Mouse (Mus musculus) embryonic facial prominence, embryonic 12.5 days (tissue): Measurements from ENCODE around the gene Eif2b3. TPM values are rescaled to one million over a fixed set of nuclear protein-coding genes. Genes with fewer than 3 reads are reported as not detected.

Experiments used
- ATAC-seq: fragments of 200-750 bp; cut with Nextera tagmentation; 2 replicates; pipeline ENCODE4 v1.8.0; 2017; ENCODE audit not compliant: insufficient number of reproducible peaks, insufficient read depth, low FRiP score, low TSS enrichment
- H3K27ac ChIP-seq: fragments of 300-500 bp; sonication (generic); 2 replicates; pipeline ENCODE4 v1.5.1; 2016; ENCODE audit warnings: mild to moderate bottlenecking
- H3K27me3 ChIP-seq: fragments of 300-500 bp; sonication (generic); 2 replicates; pipeline ENCODE4 v1.6.1; 2016; ENCODE audit warnings: mild to moderate bottlenecking, moderate library complexity
- H3K36me3 ChIP-seq: fragments of 300-500 bp; sonication (generic); 2 replicates; pipeline ENCODE4 v1.6.1; 2016; ENCODE audit warnings: mild to moderate bottlenecking
- H3K4me1 ChIP-seq: fragments of 300-500 bp; sonication (generic); 2 replicates; pipeline ENCODE4 v1.6.1; 2016
- H3K4me2 ChIP-seq: fragments of 300-500 bp; sonication (generic); replicated peaks from 2 replicates; pipeline ENCODE4 v1.6.1; 2016; ENCODE audit warnings: mild to moderate bottlenecking, moderate library complexity
- H3K4me3 ChIP-seq: fragments of 300-500 bp; sonication (generic); 2 replicates; pipeline ENCODE4 v1.5.1; 2016; ENCODE audit warnings: mild to moderate bottlenecking
- H3K9ac ChIP-seq: fragments of 300-500 bp; sonication (generic); 2 replicates; pipeline ENCODE4 v1.6.1; 2016; ENCODE audit warnings: mild to moderate bottlenecking, moderate library complexity
- H3K9me3 ChIP-seq: fragments of 300-500 bp; sonication (generic); 2 replicates; pipeline ENCODE4 v1.6.1; 2016; ENCODE audit warnings: mild to moderate bottlenecking, moderate library complexity
- WGBS: fragments of 180-500 bp; shearing (Covaris S2); methylation state at CpG from one replicate; pipeline ENCODE4 v1.1.7; 2016; 5-methylcytosine and 5-hydroxymethylcytosine counted together
- polyA plus RNA-seq: library from polyadenylated mRNA; unstranded; fragments of >200 nt; fragmentation: Nextera tagmentation; extraction: Ambion mirVana; gene quantifications from 2 replicates; pipeline ENCODE4 v1.2.1, GENCODE M21; 2016

Eif2b3 gene
- polyA plus RNA-seq, 1 experiment from 2014 or later: 43.8 TPM

DNA sequence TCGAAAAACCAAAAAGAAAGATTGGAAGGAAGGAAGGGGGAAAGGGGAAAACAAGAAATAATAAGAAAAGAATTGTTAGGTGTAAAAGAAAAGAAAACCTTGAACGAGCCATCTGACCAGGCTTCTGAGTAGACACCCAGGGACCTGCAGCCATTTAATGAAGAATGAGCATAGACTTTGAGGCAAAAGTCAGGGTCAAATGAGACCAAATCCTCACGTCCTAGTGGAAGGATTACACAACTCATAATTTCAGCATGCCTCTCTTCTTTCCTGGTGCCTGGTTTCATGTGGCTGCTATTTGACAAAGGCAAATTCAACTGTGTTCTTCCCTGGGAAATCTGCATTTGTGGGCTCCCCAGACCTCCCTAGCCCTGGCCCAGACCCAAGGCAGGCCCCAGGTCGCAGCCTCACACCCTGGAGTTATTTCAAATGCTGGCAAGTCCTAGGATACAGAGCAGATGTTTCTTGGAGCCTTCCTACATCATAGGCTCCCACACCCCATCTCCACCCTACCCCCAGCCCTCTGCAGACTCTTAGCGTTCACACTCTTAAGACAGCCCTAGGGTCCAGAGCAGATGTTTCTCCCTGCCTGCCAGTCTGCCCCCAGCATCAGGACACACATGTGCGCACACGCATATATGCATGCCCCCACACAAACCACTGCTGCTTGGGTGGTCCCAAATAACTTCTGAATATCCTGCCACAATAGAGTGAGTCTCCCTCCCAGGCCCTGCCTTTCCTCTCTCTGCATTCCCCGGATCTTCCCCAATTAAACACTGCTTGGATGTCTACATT, 79.0 kb downstream of the Eif2b3 start:
- Histone ChIP-seq H3K27me3 (no peaks in the 10 kb centered on the region), H3K4me1 (peaks cover 28% of the 10 kb centered on the region), H3K4me3 (peak overlapping the region; percentile 65; the same call in 1 of the 2 replicates), H3K4me2 (peak overlapping the region; percentile 96), H3K27ac (peak overlapping the region; percentile 75), H3K36me3 (no peaks in the 10 kb centered on the region), H3K9me3 (no peaks in the 10 kb centered on the region), H3K9ac (0 out of 2 replicates have a peak overlapping the region, but pooled peaks have one; percentile 15)
- ATAC-seq: 0 out of 2 replicates have a peak, but pooled peaks have one; percentile 53
- 47% methylated on average over 8 of the region's 8 CpGs for WGBS

DNA sequence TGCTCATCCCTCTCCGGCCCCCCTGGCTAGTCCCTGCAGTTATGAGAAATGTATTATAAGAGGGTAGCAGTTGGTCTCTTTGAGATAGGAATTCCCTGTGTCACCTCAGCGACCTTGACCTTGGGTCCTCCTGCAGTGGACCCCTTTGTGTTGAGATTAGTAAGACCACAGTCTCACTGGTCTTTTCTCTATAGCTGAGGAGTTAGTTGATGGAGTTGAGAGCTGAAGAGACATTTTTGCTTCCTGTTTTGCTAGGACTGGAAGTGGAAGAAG, 79.5 kb downstream of the Eif2b3 start:
- no peak overlapping the region for H3K9ac ChIP-seq
- no peak for ATAC-seq
- H3K4me3 ChIP-seq: peak overlapping the region; percentile 7; the same call in 1 of the 2 replicates
- H3K4me1 ChIP-seq: peaks cover 28% of the 10 kb centered on the region
- no peaks in the 10 kb centered on the region for H3K36me3 ChIP-seq
- peak overlapping the region; percentile 96; the same call in 1 of the 2 replicates for H3K4me2 ChIP-seq
- H3K9me3 ChIP-seq: no peaks in the 10 kb centered on the region
- WGBS: 67% methylated on average over 2 of the region's 2 CpGs
- H3K27me3 ChIP-seq: no peaks in the 10 kb centered on the region
- peak overlapping the region; percentile 75 for H3K27ac ChIP-seq

DNA sequence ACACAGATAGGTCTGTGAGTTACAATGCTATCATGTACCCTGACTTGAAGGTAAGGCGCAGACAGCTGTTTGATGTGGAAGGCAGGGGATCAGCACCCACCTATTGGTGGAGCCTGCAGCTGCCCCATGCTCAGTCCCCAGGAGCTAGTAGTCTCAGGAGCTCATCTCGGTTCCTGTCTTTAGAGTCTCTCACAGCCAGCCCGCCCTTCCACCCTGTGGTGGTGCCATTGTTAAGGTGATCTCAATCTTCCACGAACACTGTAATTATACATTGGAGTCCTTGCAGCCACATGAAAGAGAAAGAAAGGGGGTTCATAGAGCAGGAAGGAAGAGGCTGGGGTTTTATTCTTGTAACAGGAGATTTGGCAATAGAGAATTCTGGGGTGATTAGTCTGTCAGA, 80.8 kb downstream of the Eif2b3 start:
- Histone ChIP-seq H3K27me3 (no peaks in the 10 kb centered on the region), H3K4me1 (peaks cover 28% of the 10 kb centered on the region)
- 60% methylated on average over 4 of the region's 4 CpGs for WGBS

DNA sequence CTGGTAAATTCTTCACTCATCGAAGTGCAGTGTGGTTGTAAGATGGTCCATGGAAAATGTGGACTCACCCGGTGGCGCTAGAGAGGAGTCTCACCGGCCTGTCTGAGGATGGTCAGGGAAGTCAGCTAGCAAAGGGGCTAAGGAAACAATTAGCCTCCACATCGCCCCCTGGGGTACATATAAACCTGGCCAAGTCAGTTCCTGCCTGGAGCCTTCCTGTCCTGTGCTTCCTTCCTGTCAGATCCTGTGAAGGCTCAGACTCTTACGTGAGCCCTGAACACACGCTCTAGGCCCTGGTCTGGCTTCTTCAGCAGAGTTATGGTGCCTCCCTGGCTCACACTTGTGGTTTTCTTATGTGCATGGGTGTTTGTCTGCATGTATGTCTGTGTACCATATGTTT, 82.0 kb downstream of the Eif2b3 start:
- Histone ChIP-seq H3K4me1 (peaks cover 23% of the 10 kb centered on the region), H3K36me3 (0 out of 2 replicates have a peak, but pooled peaks cover 12% of the 10 kb centered on the region), H3K4me3 (no peak overlapping the region), H3K27ac (no peak overlapping the region), H3K4me2 (no peak overlapping the region), H3K27me3 (no peaks in the 10 kb centered on the region), H3K9ac (no peak overlapping the region), H3K9me3 (no peaks in the 10 kb centered on the region)
- no peak for ATAC-seq
- 40% methylated on average over 7 of the region's 7 CpGs for WGBS

More for the DNA sequence above, 80.8 kb downstream of the Eif2b3 start:
- Histone ChIP-seq H3K36me3 (0 out of 2 replicates have a peak, but pooled peaks cover 4% of the 10 kb centered on the region), H3K9ac (no peak overlapping the region), H3K4me2 (no peak overlapping the region), H3K27ac (no peak overlapping the region), H3K4me3 (no peak overlapping the region), H3K9me3 (no peaks in the 10 kb centered on the region)
- ATAC-seq: no peak

DNA sequence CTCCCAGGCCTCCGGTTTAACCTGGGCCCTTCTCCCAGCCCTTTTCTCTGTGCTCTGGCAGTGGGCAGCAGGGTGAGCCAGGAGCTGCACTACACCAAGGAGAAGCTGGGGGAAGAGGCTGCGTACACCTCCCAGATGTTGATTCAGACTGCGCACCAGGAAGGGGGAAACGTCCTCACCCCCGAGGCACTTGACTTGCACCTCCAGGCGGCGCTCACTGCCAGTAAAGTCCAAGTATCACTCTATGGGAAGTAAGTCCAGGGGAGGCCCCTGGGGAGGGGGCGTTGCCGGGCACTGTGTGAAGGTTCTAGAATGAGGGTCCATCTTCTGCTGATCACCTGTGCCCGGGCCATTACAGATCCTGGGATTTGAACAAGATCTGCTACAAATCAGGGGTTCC, 85.5 kb downstream of the Eif2b3 start:
- Histone ChIP-seq H3K27me3 (no peaks in the 10 kb centered on the region), H3K9ac (no peak overlapping the region), H3K4me3 (no peak overlapping the region), H3K27ac (no peak overlapping the region), H3K36me3 (peaks cover 30% of the 10 kb centered on the region), H3K9me3 (no peaks in the 10 kb centered on the region), H3K4me1 (no peaks in the 10 kb centered on the region; the same call in 1 of the 2 replicates), H3K4me2 (no peak overlapping the region)
- whole genome bisulfite sequencing: 76% methylated on average over 10 of the region's 10 CpGs
- ATAC-seq: no peak

DNA sequence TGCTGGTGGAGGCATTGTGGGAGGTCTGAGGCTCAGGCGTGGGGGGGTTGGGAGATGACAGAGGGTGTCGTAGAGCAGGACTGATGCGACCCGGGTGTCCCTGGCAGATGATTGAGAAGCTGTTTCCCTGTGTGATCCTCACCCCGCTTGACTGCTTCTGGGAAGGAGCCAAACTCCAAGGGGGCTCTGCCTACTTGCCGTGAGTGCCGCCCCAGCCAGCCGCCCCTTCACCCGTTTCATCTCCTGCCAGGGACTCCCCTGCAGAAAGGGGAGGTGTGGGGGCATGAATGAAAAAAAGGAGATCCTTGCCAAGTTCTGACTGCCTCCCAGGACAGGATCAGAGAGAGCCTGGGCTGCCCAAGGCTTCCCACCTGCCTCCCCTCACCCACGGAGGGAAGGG, 85.9 kb downstream of the Eif2b3 start:
- no peaks in the 10 kb centered on the region; the same call in 1 of the 2 replicates for H3K4me1 ChIP-seq
- ATAC-seq: no peak
- H3K4me2 ChIP-seq: no peak overlapping the region
- H3K27me3 ChIP-seq: no peaks in the 10 kb centered on the region
- H3K9ac ChIP-seq: no peak overlapping the region; the same call in 1 of the 2 replicates
- no peaks in the 10 kb centered on the region for H3K9me3 ChIP-seq
- no peak overlapping the region for H3K4me3 ChIP-seq
- no peak overlapping the region for H3K27ac ChIP-seq
- WGBS: 72% methylated on average over 10 of the region's 10 CpGs
- H3K36me3 ChIP-seq: peaks cover 34% of the 10 kb centered on the region

DNA sequence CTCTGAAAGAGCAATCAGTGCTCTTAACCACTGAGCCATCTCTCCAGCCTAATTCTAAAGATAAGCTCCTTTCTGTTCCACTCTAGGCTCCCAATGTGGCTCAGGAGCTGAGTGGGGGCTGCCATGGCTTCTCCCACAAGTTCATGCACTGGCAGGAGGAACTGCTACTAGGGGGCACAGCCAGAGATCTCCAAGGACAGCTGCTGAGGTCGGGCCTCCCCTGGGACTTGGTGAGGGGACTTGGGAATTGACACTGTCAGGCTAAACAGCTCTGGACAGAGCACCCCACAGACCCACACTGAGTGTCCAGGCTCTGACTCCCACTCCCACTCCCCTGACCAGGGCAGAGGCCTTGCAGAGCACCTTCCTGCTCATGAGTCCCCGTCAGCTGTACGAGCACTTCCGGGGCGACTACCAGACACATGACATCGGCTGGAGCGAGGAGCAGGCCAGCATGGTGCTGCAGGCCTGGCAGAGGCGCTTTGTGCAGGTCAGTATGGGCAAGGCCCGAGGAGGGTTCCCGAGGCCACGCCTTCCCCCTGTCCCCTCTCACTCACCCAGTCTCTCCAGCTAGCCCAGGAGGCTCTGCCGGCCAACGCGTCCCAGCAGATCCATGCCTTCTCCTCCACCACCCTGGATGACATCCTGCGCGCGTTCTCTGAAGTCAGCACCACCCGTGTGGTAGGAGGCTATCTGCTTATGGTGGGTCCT, 88.8 kb downstream of the Eif2b3 start:
- Histone ChIP-seq H3K9me3 (no peaks in the 10 kb centered on the region), H3K27me3 (no peaks in the 10 kb centered on the region), H3K36me3 (peaks cover 51% of the 10 kb centered on the region), H3K4me2 (no peak overlapping the region), H3K9ac (no peak overlapping the region), H3K4me3 (no peak overlapping the region), H3K4me1 (no peaks in the 10 kb centered on the region; the same call in 1 of the 2 replicates), H3K27ac (no peak overlapping the region)
- 88% methylated on average over 18 of the region's 18 CpGs for whole genome bisulfite sequencing
- no peak for ATAC-seq

DNA sequence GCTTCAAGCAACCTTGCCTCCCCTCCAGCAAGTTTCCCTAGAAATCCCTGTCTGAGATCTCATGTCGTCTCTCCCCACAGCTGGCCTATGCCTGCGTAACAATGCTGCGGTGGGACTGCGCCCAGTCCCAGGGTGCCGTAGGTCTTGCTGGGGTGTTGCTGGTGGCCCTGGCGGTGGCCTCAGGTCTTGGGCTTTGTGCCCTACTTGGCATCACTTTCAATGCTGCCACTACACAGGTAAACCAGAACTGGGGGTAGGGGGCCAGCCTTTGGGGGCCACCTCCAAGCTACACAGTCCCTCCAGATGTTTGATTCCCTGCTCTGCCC, 89.3 kb downstream of the Eif2b3 start:
- no peak overlapping the region for H3K4me3 ChIP-seq
- no peak overlapping the region for H3K9ac ChIP-seq
- ATAC-seq: no peak
- no peak overlapping the region for H3K4me2 ChIP-seq
- WGBS: 98% methylated on average over 6 of the region's 6 CpGs
- H3K27ac ChIP-seq: no peak overlapping the region
- no peaks in the 10 kb centered on the region for H3K27me3 ChIP-seq
- H3K4me1 ChIP-seq: no peaks in the 10 kb centered on the region; the same call in 1 of the 2 replicates
- peaks cover 53% of the 10 kb centered on the region for H3K36me3 ChIP-seq
- no peaks in the 10 kb centered on the region for H3K9me3 ChIP-seq

DNA sequence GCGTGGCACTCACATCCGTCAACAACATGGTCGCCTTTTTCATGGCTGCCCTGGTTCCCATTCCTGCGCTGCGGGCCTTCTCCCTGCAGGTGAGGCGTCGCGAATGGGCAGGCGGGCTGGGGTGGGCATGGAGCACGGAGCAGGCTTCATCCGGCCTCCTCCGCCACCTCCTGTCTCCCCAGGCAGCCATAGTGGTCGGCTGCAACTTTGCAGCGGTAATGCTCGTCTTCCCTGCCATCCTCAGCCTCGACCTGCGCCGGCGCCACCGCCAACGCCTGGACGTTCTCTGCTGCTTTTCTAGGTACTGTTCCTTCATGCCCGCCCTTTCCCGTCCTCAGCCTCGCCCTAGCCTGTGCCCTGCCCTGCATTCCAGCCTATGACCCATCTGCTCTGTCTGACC, 90.1 kb downstream of the Eif2b3 start:
- ATAC-seq: no peak
- Histone ChIP-seq H3K27me3 (no peaks in the 10 kb centered on the region), H3K4me3 (no peak overlapping the region), H3K4me2 (no peak overlapping the region), H3K27ac (no peak overlapping the region), H3K9me3 (no peaks in the 10 kb centered on the region), H3K36me3 (peaks cover 60% of the 10 kb centered on the region), H3K9ac (no peak overlapping the region), H3K4me1 (no peaks in the 10 kb centered on the region; the same call in 1 of the 2 replicates)
- WGBS: 89% methylated on average over 25 of the region's 25 CpGs

DNA sequence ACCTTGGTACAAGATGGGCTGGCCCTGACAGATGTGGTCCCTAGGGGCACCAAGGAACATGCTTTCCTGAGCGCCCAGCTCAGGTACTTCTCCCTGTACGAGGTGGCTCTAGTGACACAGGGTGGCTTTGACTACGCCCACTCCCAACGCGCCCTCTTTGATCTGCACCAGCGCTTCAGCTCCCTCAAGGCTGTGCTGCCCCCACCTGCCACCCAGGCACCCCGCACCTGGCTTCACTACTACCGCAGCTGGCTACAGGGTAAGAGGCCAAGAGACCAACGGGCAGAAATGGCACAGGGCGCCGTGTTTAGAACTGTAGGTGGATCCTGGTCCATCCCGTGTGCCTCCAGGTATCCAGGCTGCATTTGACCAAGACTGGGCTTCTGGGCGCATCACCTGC, 91.0 kb downstream of the Eif2b3 start:
- H3K4me1 ChIP-seq: no peaks in the 10 kb centered on the region
- peaks cover 62% of the 10 kb centered on the region for H3K36me3 ChIP-seq
- H3K4me2 ChIP-seq: no peak overlapping the region
- no peak overlapping the region for H3K27ac ChIP-seq
- H3K27me3 ChIP-seq: no peaks in the 10 kb centered on the region
- no peaks in the 10 kb centered on the region for H3K9me3 ChIP-seq
- 91% methylated on average over 13 of the region's 13 CpGs for WGBS
- no peak overlapping the region for H3K9ac ChIP-seq
- H3K4me3 ChIP-seq: no peak overlapping the region
- no peak for ATAC-seq

DNA sequence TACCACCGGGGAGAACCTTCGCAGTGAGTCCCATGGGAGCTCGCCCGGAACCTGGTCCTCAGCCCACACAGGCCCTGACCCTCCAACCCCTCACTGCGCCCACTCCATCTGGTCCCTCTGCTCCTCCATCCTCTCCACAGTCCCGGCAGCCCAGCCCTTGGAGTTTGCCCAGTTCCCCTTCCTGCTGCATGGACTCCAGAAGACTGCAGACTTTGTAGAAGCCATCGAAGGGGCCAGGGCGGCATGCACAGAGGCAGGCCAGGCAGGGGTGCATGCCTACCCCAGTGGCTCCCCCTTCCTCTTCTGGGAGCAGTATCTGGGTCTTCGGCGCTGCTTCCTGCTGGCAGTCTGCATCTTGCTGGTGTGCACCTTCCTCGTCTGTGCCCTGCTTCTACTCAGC, 91.8 kb downstream of the Eif2b3 start:
- H3K4me3 ChIP-seq: no peak overlapping the region
- H3K4me2 ChIP-seq: no peak overlapping the region
- no peak overlapping the region for H3K27ac ChIP-seq
- WGBS: 91% methylated on average over 11 of the region's 11 CpGs
- H3K4me1 ChIP-seq: no peaks in the 10 kb centered on the region
- H3K9me3 ChIP-seq: no peaks in the 10 kb centered on the region
- H3K9ac ChIP-seq: no peak overlapping the region
- no peak for ATAC-seq
- no peaks in the 10 kb centered on the region for H3K27me3 ChIP-seq
- peaks cover 55% of the 10 kb centered on the region for H3K36me3 ChIP-seq

DNA sequence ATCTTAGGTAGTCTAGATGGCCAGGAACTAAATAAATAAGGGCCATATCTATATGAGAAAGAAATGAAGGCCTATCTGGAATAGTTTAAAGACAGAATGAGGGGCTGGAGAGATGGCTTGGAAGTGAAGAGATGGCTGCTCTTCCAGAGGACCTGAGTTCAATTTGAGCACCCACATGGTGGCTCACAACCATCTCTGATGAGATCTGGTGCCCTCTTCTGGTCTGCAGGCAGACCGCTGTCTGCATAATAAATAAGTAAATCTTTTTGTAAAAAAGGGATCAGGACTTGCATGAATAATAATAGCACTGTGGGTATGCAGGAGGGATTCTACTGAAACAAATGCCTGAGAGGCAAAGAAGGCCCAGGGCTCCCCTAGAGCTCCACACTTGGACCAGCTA, 94.0 kb downstream of the Eif2b3 start:
- WGBS: 64% methylated on average over 1 of the region's 1 CpGs
- Histone ChIP-seq H3K27me3 (no peaks in the 10 kb centered on the region), H3K4me1 (no peaks in the 10 kb centered on the region), H3K36me3 (peaks cover 51% of the 10 kb centered on the region), H3K4me2 (no peak overlapping the region), H3K9ac (no peak overlapping the region), H3K27ac (no peak overlapping the region), H3K4me3 (no peak overlapping the region), H3K9me3 (no peaks in the 10 kb centered on the region)
- no peak for ATAC-seq
